Mouse (Mus musculus): Measurements from ENCODE around the gene Morn3.

Morn3 gene

GRCm38 (mm10) chr5:123060706-123061401, 14.0 kb upstream of the Morn3 start:
- no peak for DNase-seq (ENCODE audit: low spot score)

- peak; percentile 62 for DNase-seq (ENCODE audit: low spot score)
These were observed 13.1 kb upstream of the Morn3 start for GRCm38 (mm10) chr5:123059757-123060520.

GRCm38 (mm10) chr5:123058251-123059102, 11.7 kb upstream of the Morn3 start:
- DNase-seq (ENCODE audit: low spot score): no peak

- DNase-seq (ENCODE audit: low spot score): peak; percentile 100
These were observed 10.8 kb upstream of the Morn3 start for GRCm38 (mm10) chr5:123057366-123058250.

GRCm38 (mm10) chr5:123051736-123052135, 4.9 kb upstream of the Morn3 start:
- DNase-seq (ENCODE audit: low spot score): no peak

GRCm38 (mm10) chr5:123050918-123051317, 4.1 kb upstream of the Morn3 start:
- no peak for DNase-seq (ENCODE audit: low spot score)

GRCm38 (mm10) chr5:123049271-123049670, 2.5 kb upstream of the Morn3 start:
- DNase-seq (ENCODE audit: low spot score): no peak

GRCm38 (mm10) chr5:123045561-123046295, 1.1 kb downstream of the Morn3 start:
- no peak for DNase-seq (ENCODE audit: low spot score)

GRCm38 (mm10) chr5:123043856-123044255, 3.0 kb downstream of the Morn3 start:
- peak; percentile 68 for DNase-seq (ENCODE audit: low spot score)

- no peak for DNase-seq (ENCODE audit: low spot score)
These were observed 6.0 kb downstream of the Morn3 start for GRCm38 (mm10) chr5:123040796-123041195.

- peak; percentile 87 for DNase-seq (ENCODE audit: low spot score)
These were observed 7.6 kb downstream of the Morn3 start for GRCm38 (mm10) chr5:123039120-123039752.

GRCm38 (mm10) chr5:123038115-123038514, 8.7 kb downstream of the Morn3 start:
- DNase-seq (ENCODE audit: low spot score): no peak

- DNase-seq (ENCODE audit: low spot score): peak; percentile 50
These were observed 11.3 kb downstream of the Morn3 start for GRCm38 (mm10) chr5:123035564-123035963.

GRCm38 (mm10) chr5:123035089-123035488, 11.7 kb downstream of the Morn3 start:
- DNase-seq (ENCODE audit: low spot score): no peak

- no peak for DNase-seq (ENCODE audit: low spot score)
These were observed 13.1 kb downstream of the Morn3 start for GRCm38 (mm10) chr5:123033646-123034160.

- no peak for DNase-seq (ENCODE audit: low spot score)
These were observed 15.5 kb downstream of the Morn3 start for GRCm38 (mm10) chr5:123031312-123031711.

GRCm38 (mm10) chr5:123029729-123030128, 17.1 kb downstream of the Morn3 start:
- no peak for DNase-seq (ENCODE audit: low spot score)

- DNase-seq (ENCODE audit: low spot score): no peak
These were observed 19.4 kb downstream of the Morn3 start for GRCm38 (mm10) chr5:123027436-123027835.

- DNase-seq (ENCODE audit: low spot score): no peak
These were observed 20.4 kb downstream of the Morn3 start for GRCm38 (mm10) chr5:123026414-123026813.

- DNase-seq (ENCODE audit: low spot score): no peak
These were observed 21.7 kb downstream of the Morn3 start for GRCm38 (mm10) chr5:123024965-123025573.
